Mouse (Mus musculus) lung, adult 2 months (tissue): ENCODE measurements around the gene Nat8.

Source experiments
- CTCF ChIP-seq: fragments of 200-500 bp; IDR thresholded peaks from 2 replicates; pipeline ENCODE4 v1.5.1; 2011; ENCODE audit warnings: mild to moderate bottlenecking, low read length, control low read depth; ENCODE audit not compliant: insufficient read depth
- POLR2A ChIP-seq: fragments of 200-500 bp; IDR thresholded peaks from 2 replicates; pipeline ENCODE4 v1.6.1; 2011; ENCODE audit warnings: low read depth, mild to moderate bottlenecking, control low read depth, low read length, borderline replicate concordance; ENCODE audit errors: extremely low read depth

GRCm38 (mm10) chr6:85823382-85824090 is 8.3 kb downstream of the Nat8 start:
- no peak for TF ChIP-seq CTCF
- no peak for TF ChIP-seq POLR2A
